Mouse (Mus musculus): ENCODE results near the gene Eps8. TPM values are rescaled to one million over a fixed set of nuclear protein-coding genes. Genes with fewer than 3 reads are reported as not detected.

The Eps8 gene
- polyA plus RNA-seq, 1 experiment from 2014 or later, result 17.8 TPM

DNA sequence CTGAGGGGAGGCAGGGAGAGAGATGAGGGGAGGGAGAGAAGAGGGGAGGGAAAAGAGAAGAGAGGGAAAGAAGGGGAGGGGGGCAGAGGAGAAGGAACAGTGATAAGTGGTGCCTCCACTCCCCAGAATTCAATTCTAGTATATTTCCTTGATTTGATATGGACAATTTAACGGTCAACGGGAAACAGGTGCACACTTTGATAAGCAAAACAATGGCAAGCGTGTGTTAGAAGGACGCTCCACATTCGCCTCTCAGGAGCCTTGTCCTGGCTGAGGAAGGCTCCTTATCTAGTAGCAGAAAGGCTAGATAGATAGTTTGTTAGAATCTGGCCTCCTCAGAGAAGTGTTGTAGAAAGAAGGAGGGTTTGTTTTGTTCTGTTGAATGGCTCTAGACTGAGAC, 141.9 kb downstream of the Eps8 start:
- H3K27ac ChIP-seq (replicated peaks), result peak overlapping the region; percentile 59
- H3K4me3 ChIP-seq, result no peak overlapping the region
- peaks cover 26% of the 10 kb centered on the region for H3K36me3 ChIP-seq
- no peaks in the 10 kb centered on the region for H3K9me3 ChIP-seq
- H3K9ac ChIP-seq, result no peak overlapping the region
- H3K4me2 ChIP-seq, result no peak overlapping the region
- ATAC-seq (ENCODE audit: extremely low read depth, insufficient number of reproducible peaks, low FRiP score, low TSS enrichment), result no peak
- H3K27me3 ChIP-seq (replicated peaks), result no peaks in the 10 kb centered on the region
- 35% methylated on average over 5 of the region's 5 CpGs for WGBS
- H3K4me1 ChIP-seq, result peaks cover 10% of the 10 kb centered on the region

DNA sequence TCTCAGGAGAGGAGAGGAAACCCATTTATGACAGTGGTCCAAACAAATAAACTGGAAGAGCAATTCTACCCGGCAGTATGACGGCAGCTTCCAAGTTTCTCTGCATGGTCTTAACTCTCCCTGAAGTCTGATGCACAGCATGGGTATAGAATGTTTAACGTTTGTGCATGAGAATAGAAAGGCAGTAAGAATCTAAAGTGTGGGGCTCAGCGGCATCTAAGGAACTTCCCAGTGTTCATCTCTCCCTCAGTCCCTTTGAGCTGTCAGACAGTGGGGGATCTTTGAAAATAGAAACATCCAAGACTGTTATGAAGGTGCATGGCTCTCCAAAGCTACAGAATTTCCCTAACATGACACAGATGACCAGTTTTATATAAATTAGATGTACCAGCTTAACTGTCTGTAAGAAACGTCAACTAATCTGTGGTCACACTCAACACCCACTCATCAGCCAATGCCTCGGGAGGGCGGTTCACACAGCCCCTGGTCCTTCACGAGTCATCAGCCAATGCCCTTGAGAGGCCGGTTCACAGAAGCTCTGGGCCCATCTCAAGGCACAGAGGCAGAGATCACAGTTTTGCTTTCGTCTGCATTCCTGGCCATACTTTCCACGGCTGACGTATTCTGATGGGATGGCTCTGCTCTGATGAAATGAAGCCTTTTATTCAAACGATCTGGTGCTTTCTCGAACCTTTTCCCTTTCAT, 145.2 kb downstream of the Eps8 start:
- Histone ChIP-seq H3K9me3 (no peaks in the 10 kb centered on the region), H3K27me3 (replicated peaks) (no peaks in the 10 kb centered on the region), H3K36me3 (peaks cover 36% of the 10 kb centered on the region), H3K4me2 (no peak overlapping the region), H3K4me3 (no peak overlapping the region), H3K9ac (no peak overlapping the region), H3K4me1 (peaks cover 10% of the 10 kb centered on the region), H3K27ac (replicated peaks) (no peak overlapping the region)
- WGBS, result 48% methylated on average over 14 of the region's 14 CpGs
- no peak for ATAC-seq (ENCODE audit: extremely low read depth, insufficient number of reproducible peaks, low FRiP score, low TSS enrichment)

DNA sequence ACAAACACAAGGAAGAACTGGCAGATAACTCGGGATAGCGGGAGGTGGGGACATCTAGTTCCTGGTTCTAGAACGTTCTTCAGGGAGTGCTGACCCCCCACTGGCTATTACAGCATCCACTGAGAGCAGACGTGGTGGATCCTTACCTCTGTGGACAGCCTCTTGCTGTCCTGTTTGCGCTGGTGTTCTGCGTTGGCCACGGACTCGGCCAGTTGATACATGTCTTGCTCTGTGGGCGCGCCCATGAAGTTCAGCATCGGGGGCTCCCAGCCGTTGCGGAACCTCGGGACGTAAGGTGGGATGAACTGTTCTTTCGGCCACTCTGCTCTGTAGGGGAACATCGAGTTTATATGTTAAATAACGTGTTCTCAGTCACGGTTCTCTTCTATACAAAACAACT, 145.7 kb downstream of the Eps8 start:
- Histone ChIP-seq H3K4me3 (no peak overlapping the region), H3K9me3 (no peaks in the 10 kb centered on the region), H3K27ac (replicated peaks) (no peak overlapping the region), H3K27me3 (replicated peaks) (no peaks in the 10 kb centered on the region), H3K4me2 (no peak overlapping the region), H3K36me3 (peaks cover 35% of the 10 kb centered on the region), H3K4me1 (peaks cover 10% of the 10 kb centered on the region), H3K9ac (no peak overlapping the region)
- ATAC-seq (ENCODE audit: extremely low read depth, insufficient number of reproducible peaks, low FRiP score, low TSS enrichment), result no peak
- 87% methylated on average over 19 of the region's 19 CpGs for WGBS

DNA sequence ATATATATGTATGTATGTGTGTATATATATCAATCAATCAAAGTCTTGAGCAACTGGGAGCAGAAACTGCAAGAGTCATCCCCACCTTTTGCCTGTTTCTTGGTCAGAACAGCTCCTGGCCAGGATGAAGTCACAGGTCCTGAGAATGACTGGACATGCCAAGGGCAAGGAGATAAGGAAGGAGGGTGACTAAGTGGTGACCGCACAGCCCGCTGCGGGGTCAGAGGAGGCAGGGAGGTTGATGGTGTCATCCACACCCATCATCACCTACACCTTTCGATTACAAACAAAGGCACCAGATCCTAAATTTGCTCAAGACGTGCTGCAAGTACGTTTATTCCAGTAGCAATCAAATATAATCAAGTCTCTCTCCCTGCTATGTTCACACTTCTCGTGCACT, 148.1 kb downstream of the Eps8 start:
- H3K27ac ChIP-seq (replicated peaks), result no peak overlapping the region
- H3K4me2 ChIP-seq, result no peak overlapping the region
- no peak overlapping the region for H3K4me3 ChIP-seq
- no peaks in the 10 kb centered on the region for H3K27me3 ChIP-seq (replicated peaks)
- 51% methylated on average over 7 of the region's 7 CpGs for WGBS
- no peak overlapping the region for H3K9ac ChIP-seq
- H3K36me3 ChIP-seq, result peaks cover 30% of the 10 kb centered on the region
- H3K9me3 ChIP-seq, result no peaks in the 10 kb centered on the region
- H3K4me1 ChIP-seq, result peaks cover 10% of the 10 kb centered on the region
- no peak for ATAC-seq (ENCODE audit: extremely low read depth, insufficient number of reproducible peaks, low FRiP score, low TSS enrichment)

DNA sequence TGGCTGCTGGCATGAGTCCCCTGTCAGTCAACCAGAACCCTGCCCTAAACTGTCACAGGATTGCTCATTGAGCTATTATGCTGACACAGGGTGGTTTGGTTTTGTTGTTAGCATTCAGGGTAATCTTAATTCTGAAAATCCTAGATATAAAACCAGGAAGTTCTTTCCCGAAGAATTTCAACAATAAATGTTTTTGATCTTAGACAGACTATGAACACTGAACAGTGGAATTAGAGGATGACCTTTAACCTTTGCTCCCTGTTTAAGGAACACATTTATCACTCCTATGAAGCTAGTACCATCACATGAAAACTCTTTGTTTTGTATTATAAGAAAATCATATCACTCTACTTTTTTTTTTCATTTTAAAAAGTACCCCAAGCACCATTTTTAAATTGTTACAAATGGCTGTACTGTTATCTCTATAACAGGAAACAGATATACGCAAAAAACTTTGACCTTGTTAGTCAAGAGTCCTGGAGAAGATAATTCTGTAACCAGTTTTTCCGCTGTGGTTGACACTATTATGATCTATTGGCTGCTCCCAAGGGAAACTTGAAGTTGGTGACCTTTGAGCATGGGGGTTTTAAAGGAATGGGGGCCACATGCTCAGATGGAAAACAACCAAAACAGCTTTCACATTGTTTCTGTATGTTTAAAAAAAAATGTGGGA, 149.0 kb downstream of the Eps8 start:
- no peak overlapping the region for H3K27ac ChIP-seq (replicated peaks)
- WGBS, result 57% methylated on average over 3 of the region's 3 CpGs
- no peak for ATAC-seq (ENCODE audit: extremely low read depth, insufficient number of reproducible peaks, low FRiP score, low TSS enrichment)
- H3K4me3 ChIP-seq, result no peak overlapping the region
- no peaks in the 10 kb centered on the region for H3K9me3 ChIP-seq
- peaks cover 10% of the 10 kb centered on the region for H3K4me1 ChIP-seq
- no peak overlapping the region for H3K9ac ChIP-seq
- H3K4me2 ChIP-seq, result no peak overlapping the region
- H3K36me3 ChIP-seq, result peaks cover 30% of the 10 kb centered on the region
- H3K27me3 ChIP-seq (replicated peaks), result no peaks in the 10 kb centered on the region

DNA sequence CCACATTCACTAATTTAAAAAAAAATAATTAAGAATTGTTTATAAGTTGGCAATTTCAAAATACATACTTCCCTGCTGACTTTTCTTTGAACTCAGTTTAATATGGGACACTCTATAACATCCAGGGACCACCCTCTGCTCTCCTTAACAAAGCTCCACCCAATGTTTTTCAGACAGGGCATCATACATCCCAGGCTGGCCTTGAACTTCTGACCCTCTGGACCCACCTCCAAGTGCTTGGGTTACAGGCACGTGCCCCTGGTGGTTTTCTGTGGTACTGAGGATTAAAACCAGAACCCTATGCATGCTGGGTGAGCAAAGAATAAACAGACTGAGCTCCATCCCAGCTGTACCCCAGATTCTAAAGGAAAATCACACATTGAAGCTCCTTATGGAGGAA, 150.6 kb downstream of the Eps8 start:
- Histone ChIP-seq H3K4me3 (no peak overlapping the region), H3K9ac (no peak overlapping the region), H3K27ac (replicated peaks) (no peak overlapping the region), H3K4me1 (no peaks in the 10 kb centered on the region), H3K36me3 (peaks cover 36% of the 10 kb centered on the region), H3K9me3 (no peaks in the 10 kb centered on the region), H3K4me2 (no peak overlapping the region), H3K27me3 (replicated peaks) (no peaks in the 10 kb centered on the region)
- no peak; the same call in 1 of the 2 replicates for ATAC-seq (ENCODE audit: extremely low read depth, insufficient number of reproducible peaks, low FRiP score, low TSS enrichment)
- 45% methylated on average over 1 of the region's 1 CpGs for WGBS

DNA sequence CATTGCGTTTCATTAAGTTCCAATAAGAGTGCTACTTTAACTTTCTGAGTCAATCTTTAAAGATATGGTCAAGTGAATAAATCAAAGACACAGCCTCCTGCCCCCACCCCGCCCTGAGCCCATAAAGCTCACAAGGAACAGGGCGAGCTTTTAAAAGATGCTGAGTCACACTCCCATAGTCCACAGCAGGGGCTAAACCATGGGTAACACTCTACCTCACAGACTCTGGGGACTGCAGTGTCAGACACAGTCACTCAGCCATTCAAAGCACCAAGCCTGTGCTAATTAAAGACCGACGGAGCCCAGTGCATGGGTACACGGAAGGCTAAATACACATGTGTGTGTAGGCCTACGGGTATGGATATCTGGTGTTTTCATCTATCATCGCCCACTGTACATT, 151.2 kb downstream of the Eps8 start:
- no peak overlapping the region for H3K4me2 ChIP-seq
- H3K9me3 ChIP-seq, result no peaks in the 10 kb centered on the region
- H3K27ac ChIP-seq (replicated peaks), result no peak overlapping the region
- no peak for ATAC-seq (ENCODE audit: extremely low read depth, insufficient number of reproducible peaks, low FRiP score, low TSS enrichment)
- no peaks in the 10 kb centered on the region for H3K27me3 ChIP-seq (replicated peaks)
- H3K4me1 ChIP-seq, result no peaks in the 10 kb centered on the region
- H3K4me3 ChIP-seq, result no peak overlapping the region
- WGBS, result 83% methylated on average over 8 of the region's 8 CpGs
- H3K9ac ChIP-seq, result no peak overlapping the region
- peaks cover 30% of the 10 kb centered on the region for H3K36me3 ChIP-seq

DNA sequence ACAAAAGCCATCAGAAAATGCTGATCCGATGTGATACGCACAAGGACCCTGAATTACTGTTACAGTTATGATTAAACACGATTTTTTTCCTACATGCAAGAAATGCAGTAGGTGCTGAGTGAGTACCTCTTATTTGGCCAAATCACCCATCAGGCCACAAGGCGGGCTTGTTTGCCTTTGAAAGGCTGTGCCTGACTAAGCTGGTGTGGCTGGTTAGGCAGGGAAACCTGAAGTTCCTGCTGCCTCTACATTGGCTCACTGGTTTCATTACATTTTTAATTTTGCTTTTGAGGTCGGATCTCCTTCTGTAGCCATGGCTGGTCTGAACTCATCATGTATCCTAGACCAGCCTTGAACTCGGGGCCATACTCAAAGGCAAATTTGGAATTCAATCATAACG, 151.7 kb downstream of the Eps8 start:
- Histone ChIP-seq H3K9me3 (no peaks in the 10 kb centered on the region), H3K4me2 (no peak overlapping the region), H3K4me3 (no peak overlapping the region), H3K9ac (no peak overlapping the region), H3K4me1 (0 out of 2 replicates have a peak, but pooled peaks cover under 1% of the 10 kb centered on the region), H3K27ac (replicated peaks) (no peak overlapping the region), H3K36me3 (peaks cover 27% of the 10 kb centered on the region), H3K27me3 (replicated peaks) (no peaks in the 10 kb centered on the region)
- WGBS, result 81% methylated on average over 7 of the region's 7 CpGs
- no peak for ATAC-seq (ENCODE audit: extremely low read depth, insufficient number of reproducible peaks, low FRiP score, low TSS enrichment)

DNA sequence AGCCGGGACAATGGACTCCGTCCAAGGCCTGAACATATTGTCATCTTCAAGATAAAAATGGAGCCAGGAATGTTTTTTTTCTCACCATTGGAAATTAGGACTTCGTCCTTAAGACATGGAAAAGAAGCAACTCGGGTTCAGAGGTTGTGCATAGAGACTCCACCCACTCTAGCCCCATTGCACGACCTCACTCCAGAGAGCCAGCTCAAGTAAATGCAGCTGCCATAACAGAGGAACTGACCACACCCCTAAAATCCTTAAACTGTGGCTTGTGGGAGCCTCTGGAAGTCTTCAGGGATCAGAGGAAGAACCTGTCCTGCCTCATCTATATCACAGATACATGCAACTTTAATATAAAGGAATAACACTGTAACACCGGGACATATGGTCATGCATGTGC, 155.9 kb downstream of the Eps8 start:
- Histone ChIP-seq H3K4me3 (no peak overlapping the region), H3K36me3 (peaks cover 18% of the 10 kb centered on the region), H3K9me3 (no peaks in the 10 kb centered on the region), H3K4me2 (no peak overlapping the region), H3K4me1 (peaks cover 7% of the 10 kb centered on the region; the same call in 1 of the 2 replicates), H3K9ac (no peak overlapping the region), H3K27ac (replicated peaks) (no peak overlapping the region), H3K27me3 (replicated peaks) (no peaks in the 10 kb centered on the region)
- ATAC-seq (ENCODE audit: extremely low read depth, insufficient number of reproducible peaks, low FRiP score, low TSS enrichment), result no peak
- WGBS, result 66% methylated on average over 6 of the region's 6 CpGs

DNA sequence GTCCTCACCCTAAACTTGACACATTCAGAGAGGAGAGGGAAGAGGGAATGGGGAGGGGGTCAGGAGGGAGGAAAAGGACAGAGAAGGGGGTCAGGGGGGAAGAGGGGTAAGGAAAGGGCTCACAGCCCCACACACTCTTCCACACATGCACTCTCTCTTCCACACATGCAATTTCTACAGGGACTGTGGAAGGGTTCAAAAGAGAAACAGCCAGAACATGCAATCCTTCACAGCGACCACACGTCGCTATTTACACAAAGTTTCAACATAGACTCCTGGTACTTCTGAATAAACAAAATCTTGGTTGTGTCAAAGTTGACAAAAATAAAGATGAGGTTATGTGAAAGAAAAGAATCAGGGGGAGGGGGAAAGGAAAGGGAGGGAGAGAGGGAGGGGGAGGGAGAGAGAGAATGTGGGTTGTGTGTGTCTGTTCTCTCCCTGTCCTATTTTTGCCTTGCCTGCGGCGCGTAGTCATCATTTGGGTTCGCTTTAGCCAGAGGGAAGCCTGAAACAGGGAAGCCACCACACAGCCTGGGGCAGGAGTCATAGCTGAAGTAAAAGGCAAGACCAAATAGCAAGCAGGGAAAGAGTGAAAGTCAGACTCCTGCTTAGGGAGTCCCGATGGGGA, 157.4 kb downstream of the Eps8 start:
- peaks cover 7% of the 10 kb centered on the region; the same call in 1 of the 2 replicates for H3K4me1 ChIP-seq
- H3K4me3 ChIP-seq, result no peak overlapping the region
- no peaks in the 10 kb centered on the region for H3K9me3 ChIP-seq
- 62% methylated on average over 8 of the region's 8 CpGs for WGBS
- no peak for ATAC-seq (ENCODE audit: extremely low read depth, insufficient number of reproducible peaks, low FRiP score, low TSS enrichment)
- H3K27me3 ChIP-seq (replicated peaks), result no peaks in the 10 kb centered on the region
- no peak overlapping the region for H3K9ac ChIP-seq
- peaks cover 18% of the 10 kb centered on the region for H3K36me3 ChIP-seq
- no peak overlapping the region for H3K4me2 ChIP-seq
- H3K27ac ChIP-seq (replicated peaks), result 0 out of 2 replicates have a peak overlapping the region, but pooled peaks have one; percentile 12

DNA sequence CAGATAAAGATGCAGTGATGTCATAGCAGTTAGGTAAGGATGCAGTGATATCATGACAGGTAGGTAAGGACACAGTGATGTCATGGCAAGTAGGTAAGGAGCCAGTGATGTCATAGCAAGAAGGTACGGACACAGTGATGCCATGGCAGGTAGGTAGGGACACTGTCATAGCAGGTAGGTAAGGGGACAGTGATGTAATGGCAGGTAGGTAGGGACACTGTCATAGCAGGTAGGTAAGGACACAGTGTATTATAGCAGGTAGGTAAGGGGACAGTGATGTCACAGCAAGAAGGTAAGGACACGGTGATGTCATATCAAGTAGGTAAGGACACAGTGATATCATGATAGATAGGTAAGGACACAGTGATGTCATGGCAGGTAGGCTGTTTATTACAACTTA, 158.1 kb downstream of the Eps8 start:
- no peak overlapping the region for H3K4me2 ChIP-seq
- no peak overlapping the region for H3K4me3 ChIP-seq
- H3K9me3 ChIP-seq, result no peaks in the 10 kb centered on the region
- ATAC-seq (ENCODE audit: extremely low read depth, insufficient number of reproducible peaks, low FRiP score, low TSS enrichment), result no peak
- H3K27me3 ChIP-seq (replicated peaks), result no peaks in the 10 kb centered on the region
- WGBS, result 87% methylated on average over 2 of the region's 2 CpGs
- H3K36me3 ChIP-seq, result peaks cover 18% of the 10 kb centered on the region
- no peak overlapping the region for H3K9ac ChIP-seq
- H3K27ac ChIP-seq (replicated peaks), result no peak overlapping the region
- peaks cover 7% of the 10 kb centered on the region; the same call in 1 of the 2 replicates for H3K4me1 ChIP-seq

Data from heart, embryonic 13.5 days (tissue).